8 mouse cellular contexts compared by ENCODE assay signal in the genomic region with DNA sequence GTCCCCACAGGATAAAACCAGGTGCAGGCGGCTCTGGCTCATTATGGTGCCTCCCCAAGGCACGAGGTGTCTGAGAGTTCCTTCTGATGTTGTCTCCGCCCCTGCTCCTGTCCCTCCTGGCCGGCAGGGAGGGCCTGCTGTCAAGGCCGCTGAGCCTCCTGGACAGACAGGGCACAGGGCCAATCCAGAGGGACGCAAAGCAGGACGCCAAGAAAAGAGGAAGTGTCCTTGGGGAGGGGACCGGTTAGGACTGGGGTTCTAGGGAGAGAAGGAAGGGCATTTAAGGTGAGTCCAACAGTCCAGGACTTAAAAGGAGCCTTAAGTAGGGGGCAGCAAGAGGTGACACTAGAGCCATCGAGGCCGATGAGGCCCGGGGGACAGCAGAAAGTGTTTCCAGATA. TPM values are rescaled to one million over a fixed set of nuclear protein-coding genes. Genes with fewer than 3 reads are reported as not detected.
DNase-seq lines count a peak whose midpoint lies in the region; ATAC-seq and TF ChIP-seq lines count a peak whose summit lies in the region.

No protein-coding gene starts in this region.

- H3K9me3 ChIP-seq in E14TG2a.4 (ENCODE audit: low read length): no peaks in the 10 kb centered on the region
- no peaks in the 10 kb centered on the region for H3K9me3 ChIP-seq in embryonic facial prominence, embryonic 15.5 days (replicated peaks)
- no peaks in the 10 kb centered on the region for H3K9me3 ChIP-seq in hindbrain, embryonic 13.5 days
- no peaks in the 10 kb centered on the region for H3K9me3 ChIP-seq in limb, embryonic 15.5 days

- H3K9ac ChIP-seq in embryonic facial prominence, embryonic 15.5 days: no peak overlapping the region
- no peak overlapping the region for H3K9ac ChIP-seq in hindbrain, embryonic 13.5 days
- H3K9ac ChIP-seq in limb, embryonic 15.5 days: no peak overlapping the region

- no peak overlapping the region for H3K27ac ChIP-seq in embryonic facial prominence, embryonic 15.5 days (replicated peaks)
- no peak overlapping the region for H3K27ac ChIP-seq in hindbrain, embryonic 13.5 days
- H3K27ac ChIP-seq in limb, embryonic 15.5 days: no peak overlapping the region

- H3K4me2 ChIP-seq in embryonic facial prominence, embryonic 15.5 days (replicated peaks): peak overlapping the region; percentile 92
- peak overlapping the region; percentile 77; the same call in 1 of the 2 replicates for H3K4me2 ChIP-seq in hindbrain, embryonic 13.5 days
- peak overlapping the region; percentile 99 for H3K4me2 ChIP-seq in limb, embryonic 15.5 days

- peaks cover 41% of the 10 kb centered on the region for H3K27me3 ChIP-seq in E14TG2a.4 (ENCODE audit: insufficient read depth, low read length)
- no peaks in the 10 kb centered on the region for H3K27me3 ChIP-seq in embryonic facial prominence, embryonic 15.5 days
- H3K27me3 ChIP-seq in hindbrain, embryonic 13.5 days: peaks cover 69% of the 10 kb centered on the region
- H3K27me3 ChIP-seq in limb, embryonic 15.5 days: peaks cover 17% of the 10 kb centered on the region

- TF ChIP-seq CTCF in E14TG2a.4 (conservative IDR thresholded peaks at IDR 0.05; ENCODE audit: low read length): no peak

- WGBS in embryonic facial prominence, embryonic 15.5 days: 9% methylated on average over 11 of the region's 11 CpGs
- WGBS in hindbrain, embryonic 13.5 days: 5% methylated on average over 11 of the region's 11 CpGs
- WGBS in limb, embryonic 15.5 days: 9% methylated on average over 11 of the region's 11 CpGs

- H3K4me3 ChIP-seq in E14TG2a.4 (replicated peaks; ENCODE audit: low read length): peak overlapping the region; percentile 91
- peak overlapping the region; percentile 60; the same call in 1 of the 2 replicates for H3K4me3 ChIP-seq in embryonic facial prominence, embryonic 15.5 days (replicated peaks)
- peak overlapping the region; percentile 7; the same call in 1 of the 2 replicates for H3K4me3 ChIP-seq in hindbrain, embryonic 13.5 days
- H3K4me3 ChIP-seq in limb, embryonic 15.5 days: peak overlapping the region; percentile 67

- H3K36me3 ChIP-seq in E14TG2a.4 (ENCODE audit: insufficient read depth, low read length): no peaks in the 10 kb centered on the region
- no peaks in the 10 kb centered on the region for H3K36me3 ChIP-seq in embryonic facial prominence, embryonic 15.5 days
- no peaks in the 10 kb centered on the region for H3K36me3 ChIP-seq in hindbrain, embryonic 13.5 days
- H3K36me3 ChIP-seq in limb, embryonic 15.5 days: no peaks in the 10 kb centered on the region

- DNase-seq in cerebellum, postnatal 10 days: peak; percentile 26 to 42
- no peak for DNase-seq in cerebellum, postnatal 4 days (ENCODE audit: low spot score in 2 of 2)
- peak; percentile 21 to 32 for DNase-seq in natural killer cell, adult 2 months (ENCODE audit: low spot score in 2 of 2)
- DNase-seq in cerebellum, adult 11 months: no peak

- no peak for ATAC-seq in embryonic facial prominence, embryonic 15.5 days (ENCODE audit: insufficient number of reproducible peaks, low FRiP score, low TSS enrichment, low read depth)
- no peak for ATAC-seq in hindbrain, embryonic 13.5 days (ENCODE audit: low FRiP score)
- ATAC-seq in limb, embryonic 15.5 days (ENCODE audit: insufficient number of reproducible peaks, low FRiP score, low TSS enrichment, low read depth): no peak

- H3K4me1 ChIP-seq in E14TG2a.4 (replicated peaks; ENCODE audit: low read depth, low read length): peaks cover 47% of the 10 kb centered on the region
- H3K4me1 ChIP-seq in embryonic facial prominence, embryonic 15.5 days: peaks cover 37% of the 10 kb centered on the region
- H3K4me1 ChIP-seq in hindbrain, embryonic 13.5 days (replicated peaks): peaks cover 28% of the 10 kb centered on the region
- H3K4me1 ChIP-seq in limb, embryonic 15.5 days: peaks cover 40% of the 10 kb centered on the region

RNA-seq across cellular contexts. Expression of gene Cpt1a, which starts 0.5 kb away (rescaled TPM):
- 15.5 and 18.2 TPM in 2 replicates for polyA plus RNA-seq in embryonic facial prominence, embryonic 15.5 days (2015; fragmentation: Nextera tagmentation; extraction: Ambion mirVana)
- 16.1 and 17.2 TPM in 2 replicates for polyA plus RNA-seq in hindbrain, embryonic 13.5 days (2015; fragmentation: Nextera tagmentation; extraction: Ambion mirVana)
- polyA plus RNA-seq in limb, embryonic 15.5 days (2015; fragmentation: Nextera tagmentation; extraction: Ambion mirVana): 18.3 and 19.6 TPM in 2 replicates

RNA-seq across cellular contexts. Expression of gene Ighmbp2, which starts 38.8 kb away (rescaled TPM):
- polyA plus RNA-seq in embryonic facial prominence, embryonic 15.5 days (2015; fragmentation: Nextera tagmentation; extraction: Ambion mirVana): 10.2 and 11.0 TPM in 2 replicates
- polyA plus RNA-seq in hindbrain, embryonic 13.5 days (2015; fragmentation: Nextera tagmentation; extraction: Ambion mirVana): 10.5 and 12.1 TPM in 2 replicates
- 10.4 and 10.5 TPM in 2 replicates for polyA plus RNA-seq in limb, embryonic 15.5 days (2015; fragmentation: Nextera tagmentation; extraction: Ambion mirVana)

RNA-seq across cellular contexts. Expression of gene Mrpl21, which starts 38.9 kb away (rescaled TPM):
- 111 and 116 TPM in 2 replicates for polyA plus RNA-seq in embryonic facial prominence, embryonic 15.5 days (2015; fragmentation: Nextera tagmentation; extraction: Ambion mirVana)
- 104 and 107 TPM in 2 replicates for polyA plus RNA-seq in hindbrain, embryonic 13.5 days (2015; fragmentation: Nextera tagmentation; extraction: Ambion mirVana)
- 108 and 118 TPM in 2 replicates for polyA plus RNA-seq in limb, embryonic 15.5 days (2015; fragmentation: Nextera tagmentation; extraction: Ambion mirVana)

Comparison
In these comparisons a context has a peak if more than half of its experiments do, and no peak if none do; other contexts are left out.
1. DNase-seq: peak in cerebellum, postnatal 10 days (2 of 2) and natural killer cell, adult 2 months (2 of 2); none in cerebellum, postnatal 4 days (0 of 2) and cerebellum, adult 11 months (single experiment).
2. H3K4me3 ChIP-seq: peak in every context shown above with its lines; median percentile 91 in E14TG2a.4; 67 in limb, embryonic 15.5 days; 60 in embryonic facial prominence, embryonic 15.5 days; 7 in hindbrain, embryonic 13.5 days.
3. Peak in every context shown above with its lines, with median percentiles within 50 percentile points of each other: H3K4me2 ChIP-seq.